Mouse (Mus musculus): ENCODE data around the gene Hist2h3b.

Gene Hist2h3b

DNA sequence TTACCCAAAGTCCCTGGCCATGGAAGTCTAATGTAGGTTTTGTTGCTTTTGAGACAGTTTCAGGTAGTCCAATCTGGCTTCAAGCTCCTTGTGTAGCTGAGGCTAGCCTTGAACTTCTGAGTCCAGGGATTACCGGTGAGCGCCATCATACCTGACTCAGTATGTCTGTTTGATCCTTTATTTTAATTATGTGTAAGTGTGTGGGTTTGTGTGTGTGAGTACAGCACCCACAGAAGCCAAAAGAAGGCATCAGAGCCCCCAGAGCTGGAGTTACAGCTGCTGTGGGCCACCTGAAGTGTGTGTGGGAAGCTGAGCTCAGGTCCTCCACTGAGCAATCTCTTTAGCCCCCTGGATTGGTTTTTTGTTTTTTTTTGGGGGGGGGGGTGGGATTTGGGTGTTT, 31.1 kb downstream of the Hist2h3b start:
- DNase-seq (ENCODE audit: low spot score): no peak

DNA sequence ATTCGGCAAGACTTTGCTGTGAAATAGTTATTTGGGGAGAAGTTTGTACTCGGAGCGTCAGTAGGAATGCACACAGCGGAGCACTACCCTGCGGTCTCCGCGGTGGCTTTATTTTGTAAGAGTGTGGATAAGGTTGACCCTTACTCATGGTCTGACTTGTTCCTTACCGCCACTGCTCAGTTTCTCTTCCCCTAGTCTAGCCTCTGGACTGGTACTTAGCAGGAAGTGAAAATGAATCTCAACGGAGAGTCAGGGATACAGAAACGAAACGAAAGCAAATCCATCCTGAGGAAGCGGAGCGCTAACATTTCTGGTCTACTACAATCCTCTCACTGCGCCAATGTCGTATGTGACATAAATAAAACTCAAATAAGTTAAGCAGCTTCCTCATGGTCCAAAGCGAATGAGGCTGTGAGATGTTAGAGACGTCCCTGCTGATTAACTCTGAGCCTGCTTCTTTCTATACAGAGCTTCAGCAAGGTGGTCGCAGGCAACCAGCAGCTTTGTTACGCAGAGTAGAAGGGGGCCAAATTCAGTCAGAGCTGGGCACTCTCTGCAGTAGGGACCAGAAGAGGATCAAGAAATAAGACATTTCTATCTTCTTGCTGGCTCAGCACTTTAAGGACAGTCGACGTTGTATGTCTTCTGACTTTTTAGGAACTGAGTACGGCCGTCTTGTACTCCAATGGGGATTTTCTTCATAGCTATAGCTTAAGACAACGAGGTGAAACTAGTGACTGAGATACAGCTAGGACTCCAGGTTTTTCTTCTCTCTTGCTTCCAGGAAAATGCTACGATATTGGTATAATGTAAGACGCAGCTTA, 32.5 kb downstream of the Hist2h3b start:
- no peak for DNase-seq (ENCODE audit: low spot score)

DNA sequence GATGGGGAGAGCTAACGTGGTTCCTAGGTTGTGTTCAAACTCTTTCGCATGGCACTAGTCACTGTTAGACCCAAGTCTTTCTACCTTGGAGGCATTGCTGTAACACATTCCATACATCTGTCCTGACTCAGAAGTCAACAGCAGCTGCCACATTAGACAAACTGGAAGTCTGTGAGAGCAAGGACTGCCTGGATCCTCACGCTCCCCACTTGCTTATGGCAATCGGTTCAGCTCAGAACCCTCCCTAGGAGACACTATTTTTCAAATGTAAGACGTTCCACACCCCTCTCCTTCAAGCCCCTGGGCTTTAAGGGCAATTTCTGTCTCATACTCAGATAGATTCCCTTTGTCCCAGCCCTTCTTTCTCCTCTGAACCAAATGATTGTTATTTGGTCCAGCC, 33.6 kb downstream of the Hist2h3b start:
- DNase-seq (ENCODE audit: low spot score): no peak

DNA sequence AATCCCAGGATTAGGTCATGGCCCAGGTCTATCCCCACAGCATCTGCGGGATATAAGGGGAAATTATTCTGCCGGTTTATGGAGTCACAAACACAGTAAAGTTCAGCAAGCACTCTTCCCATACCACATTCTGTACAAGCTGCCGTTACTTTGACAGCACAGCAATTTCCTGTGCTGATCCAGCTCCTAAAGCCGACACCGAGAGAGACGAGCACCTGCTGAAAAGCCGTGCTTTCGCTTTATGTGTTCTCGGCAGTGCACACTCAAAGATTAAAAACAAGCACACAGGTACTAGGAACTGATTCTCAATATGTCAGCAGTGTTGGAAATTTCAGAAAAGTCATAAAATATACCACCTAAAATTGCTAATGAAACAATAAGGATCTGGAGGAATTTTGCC, 38.1 kb downstream of the Hist2h3b start:
- DNase-seq (ENCODE audit: low spot score): no peak

DNA sequence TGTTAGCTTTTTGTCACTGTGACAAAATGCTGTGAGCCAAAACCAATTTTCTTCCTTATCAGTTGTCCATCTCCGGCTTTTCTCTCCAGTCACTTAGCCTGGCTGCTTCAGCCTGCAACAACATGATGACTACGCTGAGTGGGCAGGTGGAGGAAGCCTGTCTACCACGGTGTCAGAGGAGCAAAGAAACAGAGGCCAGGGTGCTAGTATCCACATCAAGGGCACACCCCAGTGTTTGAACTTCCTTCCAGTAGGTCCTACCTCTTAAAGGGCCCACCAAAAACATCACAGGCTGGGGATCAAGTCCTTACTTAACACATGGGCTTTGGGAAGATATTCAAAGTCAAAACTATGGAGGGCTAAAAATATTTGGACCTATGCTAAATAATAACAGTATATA, 41.0 kb downstream of the Hist2h3b start:
- DNase-seq (ENCODE audit: low spot score): no peak

DNA sequence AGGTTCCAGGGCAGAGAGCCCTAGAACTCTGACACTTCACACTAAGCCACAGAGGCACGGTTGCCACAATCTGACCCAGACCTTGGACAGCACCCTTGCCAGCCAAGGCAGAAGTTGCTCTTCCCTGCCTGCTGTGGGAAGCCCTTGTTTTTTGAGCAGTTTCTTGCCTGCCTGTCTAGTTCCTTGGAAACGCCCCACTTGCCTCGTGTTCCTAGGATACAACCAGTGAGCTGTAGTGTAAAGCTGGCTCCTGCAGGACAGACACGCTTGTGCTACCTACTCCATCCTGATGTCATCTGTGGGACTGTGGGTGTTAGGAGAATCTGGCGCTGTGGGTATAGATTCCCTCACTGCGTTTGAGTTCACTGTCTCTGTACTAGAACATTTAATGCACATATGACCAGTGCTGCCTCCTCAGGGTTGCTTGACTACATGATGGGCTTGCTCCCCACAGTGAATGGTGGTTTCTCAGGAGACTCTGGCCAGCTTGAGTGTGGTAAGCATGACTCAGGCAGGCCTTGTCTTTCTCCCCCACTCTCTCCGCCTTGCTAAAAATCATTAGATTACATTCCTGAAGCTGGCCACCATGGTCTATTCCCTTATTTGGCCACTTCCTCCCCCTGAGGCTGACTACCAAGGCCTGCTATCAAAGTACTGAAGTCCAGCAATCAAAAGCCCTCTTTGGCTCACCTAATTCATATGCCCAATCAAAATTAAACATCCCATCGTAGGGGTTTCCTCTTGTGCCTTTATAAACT, 44.1 kb downstream of the Hist2h3b start:
- DNase-seq (ENCODE audit: low spot score): no peak

All from urinary bladder, postnatal 14 days (tissue).